Mouse (Mus musculus): ENCODE measurements around the gene Spsb1.

Gene Spsb1

DNA sequence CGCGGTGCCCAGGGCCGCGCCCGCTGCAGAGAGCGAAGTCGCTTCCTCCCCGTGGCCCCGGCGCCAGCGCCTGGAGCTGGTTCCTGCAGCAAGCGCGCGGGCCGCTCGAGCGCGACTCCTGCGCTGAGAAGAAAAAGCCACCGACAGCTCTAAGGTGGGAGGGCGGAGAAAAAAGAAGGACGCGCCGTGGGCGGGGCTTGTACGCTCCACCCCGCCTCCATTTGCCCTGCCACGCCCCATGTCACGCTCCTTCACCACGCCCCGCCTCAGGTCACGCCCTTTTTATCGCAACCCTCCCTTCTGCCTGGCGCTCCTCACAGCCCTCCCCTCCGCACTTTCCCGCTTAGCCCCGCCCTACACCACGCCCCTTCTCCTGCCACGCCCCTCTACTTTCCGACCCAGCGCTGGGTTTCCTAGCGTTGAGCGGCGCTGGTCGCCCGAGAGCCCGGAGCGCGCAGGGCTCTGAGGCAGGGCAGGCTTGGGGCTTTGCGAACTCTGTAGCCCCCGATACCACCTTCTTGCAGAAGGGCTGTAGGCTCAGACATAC is at the start of gene Spsb1:
TSS of gene Spsb1 (minus strand) at position 151 of the 547 bp plus-strand sequence.
- peak; percentile 98 for DNase-seq (ENCODE audit: low read depth, low spot score)

- no peak for DNase-seq (ENCODE audit: low read depth, low spot score)
Measured at GRCm38 (mm10) chr4:150003641-150004040, 48.8 kb upstream of the Spsb1 start.

- DNase-seq (ENCODE audit: low read depth, low spot score), result no peak
Measured at GRCm38 (mm10) chr4:150003021-150003580, 48.3 kb upstream of the Spsb1 start.

DNA sequence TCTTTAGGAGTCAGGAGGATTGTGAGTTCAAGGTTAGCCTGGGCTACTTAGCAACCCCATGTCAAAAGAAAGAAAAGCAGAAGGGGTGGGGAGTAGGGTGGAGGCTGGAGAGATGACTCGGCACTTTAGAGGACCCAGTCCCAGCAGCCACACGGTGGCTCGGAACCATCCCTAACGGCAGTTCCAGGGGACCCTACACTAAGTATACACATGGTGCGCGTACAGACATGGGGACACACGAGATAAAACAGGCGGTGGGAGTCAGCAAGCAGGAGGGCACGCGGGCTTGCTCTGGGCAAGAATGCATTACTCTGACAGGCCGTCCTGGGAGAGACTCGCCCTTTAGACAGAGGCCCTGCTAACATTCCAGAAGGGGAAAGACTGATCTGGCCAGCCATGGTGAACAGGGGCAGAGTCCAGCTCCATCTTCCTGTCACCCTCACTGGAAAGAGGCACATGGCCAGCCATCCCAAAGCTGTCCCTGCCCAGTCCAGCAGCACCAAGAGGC is 47.2 kb upstream of the Spsb1 start:
- peak; percentile 66 for DNase-seq (ENCODE audit: low read depth, low spot score)

DNA sequence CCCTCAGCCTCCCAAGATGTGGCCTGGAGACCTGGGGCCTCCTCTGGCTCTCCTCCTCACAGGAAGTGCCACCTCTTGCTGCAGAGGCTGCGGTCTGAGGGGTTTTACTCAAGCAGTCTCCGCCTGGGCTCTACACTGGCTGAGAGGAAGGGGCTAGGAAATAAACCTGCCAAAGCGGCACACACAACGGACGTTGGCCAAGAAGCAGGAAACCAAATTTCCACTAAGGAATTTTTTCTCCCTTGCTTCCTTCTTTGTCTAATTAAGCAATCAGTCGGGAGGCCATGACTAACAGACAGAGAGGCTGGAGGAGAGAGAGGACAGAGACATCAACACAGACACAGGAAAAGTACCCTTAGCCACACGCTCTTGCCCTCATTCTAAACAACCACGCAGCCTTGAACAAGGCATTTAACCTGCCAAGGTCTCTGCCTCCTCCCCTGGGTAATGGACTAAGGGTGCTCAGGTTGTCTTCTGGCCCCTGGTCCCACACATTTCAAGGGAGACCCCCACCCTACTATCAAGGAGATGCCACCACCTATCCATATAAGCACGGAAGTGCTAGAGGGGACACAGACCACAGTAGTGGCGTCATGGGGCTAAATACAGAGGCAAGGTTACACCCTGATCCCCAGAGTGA is 46.5 kb upstream of the Spsb1 start:
- DNase-seq (ENCODE audit: low read depth, low spot score), result no peak

DNA sequence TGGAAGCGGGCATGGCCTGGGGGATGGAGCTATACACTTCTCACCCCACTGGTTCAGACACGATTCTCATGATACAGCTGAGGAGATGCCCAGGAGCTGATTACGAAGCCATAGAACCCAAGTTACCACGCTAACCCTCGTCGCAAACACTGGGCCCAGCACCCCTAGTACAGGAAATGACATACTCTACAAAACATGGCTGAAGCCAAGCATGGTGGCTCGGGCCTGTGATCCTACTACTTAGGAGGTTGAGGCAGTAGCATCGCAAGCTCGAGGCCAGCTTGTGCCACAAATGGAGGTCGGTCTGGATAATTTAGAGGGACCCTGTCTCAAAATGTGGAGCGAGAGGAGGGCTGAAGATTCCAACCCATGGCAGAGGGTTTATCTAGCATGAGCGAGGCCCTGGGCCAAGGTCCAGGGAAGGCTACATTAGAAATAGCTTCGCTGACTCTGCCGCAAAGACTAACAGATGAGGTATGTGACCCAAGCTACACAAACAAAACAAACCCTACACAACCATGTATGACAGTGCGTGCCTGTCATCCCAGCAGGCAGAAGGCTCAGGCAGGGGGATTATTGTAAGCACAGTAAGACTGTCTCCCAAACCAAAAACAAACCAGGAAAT is 45.2 kb upstream of the Spsb1 start:
- no peak for DNase-seq (ENCODE audit: low read depth, low spot score)

- DNase-seq (ENCODE audit: low read depth, low spot score), result peak; percentile 67
Measured at GRCm38 (mm10) chr4:149999510-149999900, 44.7 kb upstream of the Spsb1 start.

- DNase-seq (ENCODE audit: low read depth, low spot score), result peak; percentile 32
Measured at GRCm38 (mm10) chr4:149998786-149999509, 44.1 kb upstream of the Spsb1 start.

GRCm38 (mm10) chr4:149997999-149998398 is 43.2 kb upstream of the Spsb1 start:
- no peak for DNase-seq (ENCODE audit: low read depth, low spot score)

DNA sequence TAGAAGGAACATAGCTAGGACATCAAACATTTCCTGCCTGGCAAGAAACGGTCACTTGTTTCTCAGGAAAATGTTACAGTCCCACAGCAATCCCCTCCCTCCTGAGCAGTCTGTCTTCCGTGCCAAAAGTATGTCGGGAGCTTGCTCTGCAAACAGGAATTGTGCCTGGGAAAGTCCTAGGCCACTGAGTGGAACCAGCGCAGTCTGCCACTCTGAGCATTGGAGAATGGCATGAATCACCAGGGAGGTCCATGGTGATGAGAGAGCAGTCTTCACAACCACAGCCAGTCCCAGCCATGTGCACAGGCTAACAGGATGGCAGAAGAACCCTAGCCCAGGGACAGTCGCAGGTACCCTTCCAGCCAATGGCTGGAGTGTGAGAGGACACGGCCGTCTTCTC is 41.6 kb upstream of the Spsb1 start:
- no peak for DNase-seq (ENCODE audit: low read depth, low spot score)

- DNase-seq (ENCODE audit: low read depth, low spot score), result no peak
Measured at GRCm38 (mm10) chr4:149995911-149996310, 41.1 kb upstream of the Spsb1 start.

DNA sequence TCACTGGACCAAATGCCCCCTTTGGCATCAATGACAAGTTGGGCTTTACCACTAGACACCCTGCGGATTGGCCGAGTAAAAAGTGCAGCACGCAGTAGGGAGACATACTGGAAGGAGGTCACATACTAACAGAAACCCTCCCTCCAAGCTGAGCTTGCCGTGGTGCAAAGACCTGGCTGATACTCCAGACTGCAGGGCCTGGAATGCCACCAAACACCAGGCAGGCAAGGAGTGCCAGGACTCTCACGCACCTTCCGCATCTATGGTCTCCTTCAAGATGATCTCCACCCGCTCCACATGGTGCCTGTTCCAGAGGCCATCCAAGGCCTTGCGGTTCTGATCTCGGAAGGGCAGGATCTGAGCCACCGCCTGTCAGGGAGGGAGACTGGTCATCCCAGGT is 39.4 kb upstream of the Spsb1 start:
- DNase-seq (ENCODE audit: low read depth, low spot score), result peak; percentile 37

- no peak for DNase-seq (ENCODE audit: low read depth, low spot score)
Measured at GRCm38 (mm10) chr4:149992670-149993032, 37.8 kb upstream of the Spsb1 start.

DNA sequence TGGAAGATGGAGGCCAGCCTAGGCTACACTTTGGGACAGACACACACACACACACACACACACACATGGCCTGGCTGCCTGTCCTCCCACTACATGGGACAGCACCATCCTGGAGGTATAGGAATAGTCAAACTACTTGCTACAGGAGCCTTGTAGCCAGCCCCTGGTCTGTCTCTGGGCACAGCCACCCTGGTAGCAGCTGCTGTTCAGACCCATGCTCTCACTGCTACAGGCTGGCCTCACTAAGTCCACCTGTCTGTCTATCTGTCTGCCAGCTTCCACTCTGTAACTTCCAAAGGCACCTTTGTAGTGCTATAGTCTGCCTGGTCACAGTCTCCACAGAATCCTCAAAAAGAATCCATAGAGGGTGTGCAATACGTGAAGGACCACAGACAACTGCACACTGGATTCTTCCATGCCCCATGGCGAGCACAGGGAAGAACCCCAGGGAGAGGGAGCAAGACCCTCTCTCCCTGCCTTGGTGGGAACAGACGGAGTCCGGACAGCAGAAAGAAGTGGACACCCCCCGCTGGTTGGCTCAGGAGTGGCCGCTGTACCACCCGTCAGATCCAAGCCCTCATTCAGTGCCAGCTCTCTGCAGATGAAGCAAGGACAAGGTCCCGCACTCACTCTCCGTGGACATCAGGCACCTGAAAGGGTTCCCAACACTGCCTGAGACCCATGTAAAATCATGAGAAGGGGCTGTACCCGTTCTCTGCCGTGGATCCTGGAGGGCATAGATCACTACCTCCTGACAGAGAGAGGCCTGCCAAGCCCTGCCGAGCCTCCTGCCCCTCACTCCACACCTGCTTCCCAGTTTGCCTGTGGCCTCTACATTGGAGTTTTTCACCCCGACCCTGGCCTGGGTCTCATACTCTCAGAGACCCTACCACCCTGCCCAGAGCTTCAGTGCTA is 37.2 kb upstream of the Spsb1 start:
- DNase-seq (ENCODE audit: low read depth, low spot score), result no peak

DNA sequence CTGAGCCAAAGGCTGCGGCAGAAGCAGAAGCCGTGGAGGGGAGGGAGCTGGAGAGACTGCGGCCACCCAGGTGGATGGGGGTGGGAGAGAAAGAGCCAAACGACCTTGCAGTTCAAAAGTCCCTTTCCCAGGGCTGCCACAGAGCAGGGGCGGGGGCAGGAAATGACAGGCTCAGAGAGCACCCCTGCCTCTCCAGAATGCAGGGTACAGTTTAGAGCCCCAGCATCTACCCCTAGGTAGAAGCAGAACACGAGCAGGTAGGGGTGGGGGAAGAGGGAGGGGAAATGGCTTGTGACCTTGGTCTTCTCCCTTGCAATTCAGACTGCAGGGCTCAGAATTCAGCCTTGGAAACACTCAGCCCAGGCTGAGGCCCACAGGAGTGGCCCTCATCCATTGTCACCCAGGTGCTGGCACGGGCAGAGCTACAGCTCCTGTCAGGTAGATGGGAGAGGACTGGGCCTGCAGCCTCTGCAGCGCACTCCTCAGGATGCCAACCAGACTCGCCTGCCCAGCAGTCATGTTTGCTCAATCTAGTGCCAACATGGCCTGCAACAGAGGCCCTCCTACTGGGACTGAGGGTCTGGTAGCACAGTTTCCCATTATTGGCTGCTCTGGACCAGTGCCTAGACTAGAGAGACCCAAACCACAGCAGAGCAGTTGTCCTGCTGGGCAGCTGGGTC is 36.3 kb upstream of the Spsb1 start:
- peak; percentile 71 for DNase-seq (ENCODE audit: low read depth, low spot score)

DNA sequence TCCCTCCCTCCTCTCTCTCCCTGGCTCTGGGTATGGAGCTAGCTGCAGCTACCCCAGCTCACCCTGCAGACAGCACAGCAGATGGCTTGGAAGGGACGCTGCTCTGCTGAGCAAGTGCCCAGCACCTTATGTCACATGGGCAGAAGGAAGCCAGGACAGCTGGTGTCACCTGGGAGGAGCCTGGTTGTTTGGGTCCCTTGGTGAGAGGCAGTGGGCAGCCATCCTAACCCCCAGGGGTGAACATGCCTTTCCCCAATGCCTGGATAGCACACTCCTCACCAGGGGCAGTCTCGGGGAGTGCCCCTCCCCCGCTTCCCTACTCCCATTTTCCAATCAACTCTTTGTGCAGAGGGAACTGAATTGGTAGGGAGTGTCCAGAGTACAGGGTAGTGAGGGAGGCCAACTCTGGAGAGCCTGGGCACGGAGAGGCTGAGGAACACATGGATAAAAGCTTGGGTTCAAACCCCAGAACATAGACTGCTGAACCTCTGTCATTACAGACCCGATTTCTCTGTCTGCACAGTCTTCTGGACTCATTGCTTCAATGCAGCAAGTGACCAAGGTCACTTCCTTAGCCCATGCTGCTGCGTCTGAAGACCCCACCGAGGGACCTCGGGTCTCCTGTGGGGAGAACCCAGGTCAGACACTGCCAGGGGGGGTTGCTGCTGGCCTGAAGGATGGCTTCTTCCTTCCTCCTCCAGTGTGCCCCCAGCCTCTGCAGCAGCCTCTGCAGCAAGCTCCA is 35.5 kb upstream of the Spsb1 start:
- no peak for DNase-seq (ENCODE audit: low read depth, low spot score)

GRCm38 (mm10) chr4:149988931-149989556 is 34.2 kb upstream of the Spsb1 start:
- peak; percentile 91 for DNase-seq (ENCODE audit: low read depth, low spot score)

DNA sequence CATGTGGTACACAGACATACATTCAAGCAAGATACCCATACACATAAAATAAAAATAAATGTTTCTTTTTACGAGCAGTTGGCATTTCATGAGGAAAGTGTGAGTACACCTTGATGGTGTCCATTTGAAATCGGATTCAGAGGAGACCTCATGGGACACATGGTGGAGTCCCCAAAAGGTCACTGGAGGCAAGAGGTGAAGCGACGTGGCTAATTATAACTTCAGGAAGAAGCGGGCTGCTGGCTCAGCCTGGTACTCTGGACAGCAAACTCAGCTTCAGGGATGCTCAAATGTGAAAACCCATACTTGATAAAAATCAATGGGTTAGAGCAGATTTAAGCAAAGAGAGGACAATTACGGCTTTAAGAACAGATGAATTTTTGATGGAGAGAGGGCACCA is 33.5 kb upstream of the Spsb1 start:
- DNase-seq (ENCODE audit: low read depth, low spot score), result no peak

DNA sequence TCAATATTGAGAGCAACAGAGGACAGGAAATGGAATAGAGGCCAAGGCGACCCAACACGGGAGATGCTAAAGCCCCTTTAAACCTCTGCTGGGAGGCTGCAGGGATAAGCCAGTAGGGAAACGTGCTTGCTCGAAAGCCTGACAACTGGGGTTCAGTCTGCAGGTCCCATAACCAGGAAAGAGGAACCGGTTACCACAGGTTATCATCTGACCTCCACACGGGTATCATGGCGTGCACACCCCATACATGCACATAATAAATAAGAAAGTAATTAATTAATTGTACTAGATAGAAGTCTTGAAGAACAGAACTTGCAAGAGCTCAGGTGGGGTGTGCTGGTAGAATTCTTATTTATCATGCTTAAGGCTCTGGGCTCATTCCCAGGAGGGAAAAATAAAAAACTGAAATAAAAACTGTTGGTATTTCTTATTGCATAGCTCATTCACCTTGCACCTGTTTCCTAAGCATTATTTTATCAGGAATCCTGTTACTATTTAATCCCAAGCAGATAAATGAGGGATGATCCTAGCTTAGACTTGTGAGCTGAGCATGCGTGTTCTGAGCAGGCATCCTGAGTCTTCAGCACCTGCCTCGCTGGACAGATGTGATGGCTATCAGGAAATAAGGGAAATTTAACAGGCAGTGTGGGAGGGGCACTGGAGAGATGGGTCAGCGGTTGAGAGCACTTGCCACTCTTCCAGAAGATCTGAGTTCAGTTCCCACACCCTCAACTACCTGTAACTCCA is 32.0 kb upstream of the Spsb1 start:
- DNase-seq (ENCODE audit: low read depth, low spot score), result no peak
